Mouse (Mus musculus) WW6 (cell line): ENCODE data around the gene Gm20929.
"Not testable (repeated sequence)": the region's sequence is repeated elsewhere in the genome, so short reads cannot be mapped to it uniquely, and the experiment has no call there.

Experiments
- DNase-seq: peaks from one replicate; pipeline ENCODE4 v3.0.0-alpha.2; 2013; ENCODE audit warnings: low read depth, low spot score

The Gm20929 gene

DNA sequence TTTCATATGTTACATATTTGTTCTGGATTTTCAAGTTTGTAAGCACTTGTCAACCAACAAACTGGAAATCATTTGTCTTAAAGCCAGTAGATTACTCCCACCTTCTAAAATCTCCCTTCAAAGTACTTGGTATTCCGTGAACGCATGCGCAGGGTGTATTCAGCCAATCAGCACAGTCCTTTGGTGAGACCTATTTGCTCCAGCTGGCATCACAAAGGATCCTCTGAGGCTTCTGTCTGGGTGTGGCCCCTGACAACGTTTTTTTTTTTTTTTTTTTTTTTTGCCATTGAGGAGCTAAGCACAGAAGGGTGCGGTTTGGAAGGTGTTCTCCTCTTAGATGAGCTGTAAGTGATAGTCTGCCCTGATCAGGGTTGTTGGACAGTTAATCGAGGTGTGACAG, at the start of gene Gm20929:
Gene Gm20929, plus strand, starts transcription at position 301 of the 400 bp plus-strand sequence.
- DNase-seq, result not testable (repeated sequence)
